Mouse (Mus musculus) spleen, postnatal 10 days (tissue): Measurements from ENCODE around the gene Sart1.

Experiments used
- DNase-seq, 2 experiments: peaks; one replicate each; pipeline ENCODE4 v3.0.0; 2021 to 2022; ENCODE audit warnings: low spot score in 2 of 2

The Sart1 gene

DNA sequence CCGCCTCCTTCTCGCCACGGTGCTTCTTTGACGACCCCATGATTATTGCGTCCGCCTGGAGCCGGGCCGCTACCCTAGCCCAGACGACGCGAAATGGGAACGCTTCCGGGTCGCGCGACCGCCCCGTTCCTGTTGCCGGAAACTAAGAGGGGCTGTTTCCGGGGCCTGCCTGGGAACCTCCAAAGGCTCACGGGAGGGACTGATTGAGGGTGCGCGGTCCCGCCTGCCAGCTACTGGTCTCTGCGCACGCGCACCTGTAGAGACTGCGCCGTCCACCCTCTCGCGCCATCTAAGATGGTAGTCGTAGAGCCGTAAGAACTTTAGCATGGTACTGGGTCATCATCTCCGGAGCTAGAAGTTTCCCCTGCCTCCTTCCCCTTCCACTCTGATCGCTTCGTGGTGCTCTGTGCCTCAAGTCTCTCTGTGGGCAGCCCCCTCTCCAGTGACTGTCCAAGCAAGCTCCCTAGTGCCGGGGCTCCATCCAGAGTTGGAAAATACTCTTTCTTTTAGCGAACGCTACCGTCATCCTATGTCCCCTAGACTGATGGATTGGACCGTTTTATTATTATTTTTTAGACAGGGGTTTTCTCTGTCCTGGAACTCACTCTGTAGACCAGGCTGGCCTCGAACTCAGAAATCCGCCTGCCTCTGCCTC lies at the start of gene Sart1:
Gene Sart1 (minus strand): TSS at position 116 of the 655 bp plus-strand sequence.
- DNase-seq: peak; percentile 85 to 96

- no peak for DNase-seq
Observed at GRCm38 (mm10) chr19:5433951-5434350, 45.4 kb upstream of the Sart1 start.

DNA sequence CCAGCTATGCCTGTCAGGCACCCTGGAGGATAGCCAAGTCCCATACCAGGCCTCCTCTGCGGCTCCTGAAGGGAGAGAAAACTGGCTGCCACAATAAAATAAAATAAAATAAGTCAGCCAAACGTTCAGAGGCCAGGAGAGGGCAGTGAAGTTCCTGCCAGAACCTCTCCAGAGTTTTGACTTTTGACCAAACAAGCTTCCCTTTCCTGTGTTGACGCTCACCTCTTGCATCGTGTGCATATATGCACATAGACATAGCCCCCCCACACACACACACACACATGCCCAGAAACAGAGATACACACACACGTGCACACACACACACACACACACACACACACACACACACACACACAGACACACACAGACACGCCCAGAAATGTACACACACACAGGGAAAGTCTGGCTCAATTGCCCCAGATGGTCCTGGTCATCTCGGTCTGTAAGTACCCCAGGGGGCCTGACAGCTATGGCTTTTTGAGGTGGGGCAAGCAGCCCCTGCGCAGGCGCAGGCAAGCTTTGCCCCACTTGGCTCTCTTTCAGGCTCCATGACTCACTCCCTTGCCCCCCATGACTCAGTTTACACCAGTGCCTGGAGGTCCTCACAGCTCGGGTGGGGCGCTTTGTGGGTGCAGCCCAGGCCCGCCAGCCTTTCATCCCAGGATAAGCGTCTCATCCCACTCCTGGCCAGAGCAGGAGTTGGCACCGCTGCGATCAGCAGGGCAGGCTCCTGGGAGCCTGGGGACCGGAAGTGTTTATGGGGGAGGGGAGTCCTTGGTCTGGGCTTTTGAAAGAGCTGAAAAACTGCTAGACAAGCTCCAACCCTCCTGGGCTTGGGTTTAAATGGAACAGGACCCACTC lies 44.7 kb upstream of the Sart1 start:
- DNase-seq: peak in 1 of 2 experiments; percentile 54

DNA sequence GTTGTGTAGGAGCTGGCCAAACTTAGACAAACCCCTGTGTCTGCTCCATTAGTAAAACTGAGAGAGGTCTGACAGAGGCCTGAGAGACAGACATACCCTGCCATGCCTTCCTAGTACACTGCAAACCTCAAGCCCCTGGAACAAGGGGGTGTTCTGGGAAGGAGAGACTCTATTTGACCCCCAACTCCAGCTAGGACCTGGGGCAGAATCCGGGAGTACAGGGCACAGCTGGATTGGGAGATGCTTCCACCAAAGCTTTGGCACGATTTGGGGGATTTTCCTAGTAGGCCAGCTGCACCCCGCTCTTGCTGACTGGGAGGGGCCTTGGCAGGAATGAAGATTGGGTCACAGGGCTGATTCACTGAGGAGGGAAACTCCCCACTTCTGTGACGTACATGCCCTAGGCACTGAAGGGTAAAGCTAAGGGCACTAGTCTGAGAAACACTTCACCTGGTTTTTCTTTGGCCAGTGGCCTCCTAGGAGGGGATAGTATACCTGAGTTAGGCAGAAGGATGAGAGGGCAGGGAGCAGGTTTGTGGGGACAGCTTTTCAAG lies 43.5 kb upstream of the Sart1 start:
- no peak for DNase-seq

- no peak for DNase-seq
Observed at GRCm38 (mm10) chr19:5430408-5430807, 41.9 kb upstream of the Sart1 start.

DNA sequence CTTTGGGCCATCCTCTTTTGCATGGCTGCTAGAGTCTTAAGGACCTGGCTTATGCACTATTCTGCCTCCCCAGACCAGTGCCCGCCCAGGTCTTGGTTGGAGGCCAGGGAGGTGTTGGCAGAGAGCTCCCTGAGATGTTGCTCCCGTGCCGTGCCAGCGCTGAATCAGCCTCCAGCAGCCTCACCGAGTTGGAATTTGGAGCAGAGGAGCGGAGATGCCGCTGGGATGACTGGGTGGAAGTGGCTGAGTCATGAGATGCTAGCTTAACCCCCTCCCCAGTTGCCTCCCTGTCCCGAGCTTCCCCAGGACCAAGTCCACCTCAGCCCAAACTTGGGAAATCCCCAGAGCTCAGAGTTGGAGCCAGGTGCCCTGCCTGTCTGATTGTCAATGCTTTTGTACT lies 41.3 kb upstream of the Sart1 start:
- no peak for DNase-seq

GRCm38 (mm10) chr19:5429219-5429618 lies 40.7 kb upstream of the Sart1 start:
- no peak for DNase-seq

DNA sequence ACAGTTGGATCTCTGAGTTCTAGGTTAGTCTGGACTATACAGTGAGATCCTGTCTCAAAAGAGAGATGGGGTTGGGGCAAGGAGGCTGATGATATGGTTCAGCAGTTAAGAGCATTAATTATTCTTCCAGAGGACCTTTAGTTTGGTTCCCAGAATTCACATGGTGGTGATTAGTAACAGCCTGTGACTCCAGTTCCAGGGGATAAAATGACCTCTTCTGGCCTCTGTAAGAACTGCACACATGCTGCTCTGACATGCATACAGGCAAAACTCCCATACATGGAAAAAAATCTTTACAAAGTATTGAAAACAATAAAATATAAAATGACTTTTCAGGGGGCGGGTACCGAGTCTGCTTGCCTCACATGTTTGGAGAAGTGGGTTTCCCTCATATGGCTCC lies 39.6 kb upstream of the Sart1 start:
- DNase-seq: peak in 1 of 2 experiments; percentile 46

DNA sequence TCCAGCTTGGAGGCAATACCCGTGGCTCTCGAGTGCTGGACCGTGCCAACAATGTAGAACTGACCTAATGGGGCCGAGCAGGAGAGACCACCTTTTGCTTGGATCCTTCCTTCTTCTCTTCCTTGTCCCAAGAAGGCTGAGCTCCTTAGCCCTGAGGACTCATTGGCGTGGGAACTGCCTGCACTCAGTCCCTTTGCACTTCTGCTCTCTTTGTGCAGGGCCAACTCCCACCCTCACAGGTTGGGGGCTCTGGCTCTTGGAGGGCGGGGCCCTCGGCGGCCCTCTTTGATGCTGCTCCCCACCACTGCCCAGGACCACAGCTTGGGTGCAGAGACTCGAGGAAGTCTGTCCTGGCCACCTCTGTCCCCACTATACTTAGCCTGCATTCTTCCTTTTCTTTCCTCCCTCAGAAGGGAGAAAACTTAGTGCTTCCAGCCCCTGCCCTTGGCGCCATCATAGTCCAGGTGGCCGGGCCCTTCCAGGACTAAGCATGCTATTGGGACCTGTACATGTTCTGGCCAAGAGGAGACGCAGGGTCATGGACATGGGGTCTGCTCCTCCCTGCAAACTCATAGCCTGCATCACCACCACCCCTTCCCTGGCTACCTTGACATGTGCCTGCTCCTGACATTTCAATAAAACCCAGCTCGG lies 38.3 kb upstream of the Sart1 start:
- no peak for DNase-seq

- no peak for DNase-seq
Observed at GRCm38 (mm10) chr19:5425906-5426565, 37.5 kb upstream of the Sart1 start.

DNA sequence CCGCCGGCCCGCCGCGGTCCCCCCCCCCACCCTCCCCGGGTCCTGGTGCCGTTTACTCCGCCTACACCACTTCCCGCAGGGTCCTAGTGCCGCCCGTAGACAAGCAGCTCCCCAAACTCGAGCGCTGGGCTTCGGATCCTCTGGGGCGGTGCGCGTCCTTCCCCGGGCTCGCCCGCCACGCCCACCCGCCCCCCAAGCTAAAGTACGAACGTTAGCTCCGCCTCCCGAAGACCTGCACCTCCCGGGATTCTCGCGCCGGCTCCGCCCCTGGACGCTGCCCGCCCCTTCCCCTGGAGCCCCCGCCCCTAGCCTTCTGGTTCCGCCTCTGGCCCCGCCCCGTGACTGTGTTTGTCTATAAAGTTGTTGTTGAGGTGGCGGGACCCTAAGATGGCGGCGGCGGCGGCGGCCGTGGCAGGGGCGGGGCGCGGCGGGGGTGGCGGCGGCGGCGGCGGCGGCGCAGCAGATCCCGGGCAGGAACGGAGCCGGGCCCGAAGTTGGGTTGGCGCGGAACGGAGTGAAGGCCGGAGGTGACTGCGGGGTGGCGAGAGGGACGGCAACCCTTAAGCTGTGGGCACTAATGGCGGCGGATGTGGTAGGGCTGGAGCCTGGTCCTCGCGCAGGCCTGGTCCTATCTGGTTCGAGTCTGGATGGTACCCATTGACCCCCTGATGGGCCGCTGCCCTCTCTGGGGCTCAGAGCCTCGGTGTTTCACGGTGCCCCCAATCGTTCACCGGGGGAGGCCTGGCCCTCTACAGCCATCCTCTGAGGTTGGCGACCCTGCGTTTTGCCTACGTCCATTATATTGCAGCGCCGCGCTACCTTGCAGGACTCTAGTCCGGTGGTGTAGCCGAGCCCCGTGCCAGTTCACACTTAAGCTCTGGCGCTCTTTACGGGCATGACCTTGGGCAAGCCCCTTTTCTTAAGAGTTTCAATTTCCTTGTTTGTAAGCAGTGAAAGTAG lies 36.6 kb upstream of the Sart1 start, which contains the start of the genes Drap1 and AI837181:
Gene Drap1 (minus strand): TSS at position 198 of the 960 bp plus-strand sequence.
Gene AI837181 (plus strand): TSS at position 363 of the 960 bp plus-strand sequence.
- DNase-seq: peak; percentile 94 to 98

GRCm38 (mm10) chr19:5424092-5424781 lies 35.7 kb upstream of the Sart1 start:
- peak; percentile 70 to 79 for DNase-seq

DNA sequence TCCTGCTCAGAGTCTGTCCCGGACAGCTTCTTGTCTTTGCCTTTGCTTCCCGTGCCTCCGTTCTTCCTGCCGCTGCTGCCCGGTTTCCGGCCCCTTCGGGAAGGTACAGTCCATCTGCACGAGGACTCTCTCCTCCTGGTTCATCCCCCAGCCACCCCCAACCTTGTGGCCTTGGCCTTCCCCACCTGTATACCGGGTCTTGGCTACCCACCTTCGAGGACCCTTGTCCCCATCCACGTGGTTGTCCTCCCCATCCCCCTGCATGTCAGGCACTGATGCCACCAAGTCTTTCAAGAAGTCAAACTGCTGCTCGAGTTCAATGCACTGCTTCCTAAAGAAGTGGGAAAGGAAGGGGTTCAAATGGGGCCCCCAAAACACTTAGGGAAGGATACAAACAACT lies 35.1 kb upstream of the Sart1 start:
- DNase-seq: no peak

- no peak for DNase-seq
Observed at GRCm38 (mm10) chr19:5422895-5423443, 34.5 kb upstream of the Sart1 start.

DNA sequence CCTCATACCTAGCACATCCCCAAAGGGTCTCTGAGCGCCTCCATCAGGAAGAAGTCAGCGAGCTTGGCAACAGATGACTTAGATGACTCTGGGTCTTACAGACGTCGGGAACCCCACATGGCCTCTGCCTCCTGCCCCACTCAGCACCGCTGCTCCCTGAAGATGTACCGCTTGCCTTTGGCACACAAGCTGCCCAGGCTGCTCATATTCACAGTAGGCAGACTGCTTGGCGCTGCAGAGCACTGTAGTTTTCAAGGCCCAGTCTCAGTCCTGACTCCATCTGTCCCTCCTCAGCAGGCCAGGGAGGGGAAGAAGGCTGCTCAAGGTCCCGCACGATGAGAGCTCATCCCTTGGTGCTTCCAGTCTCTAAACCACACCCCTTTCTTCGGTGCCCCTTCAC lies 33.8 kb upstream of the Sart1 start:
- no peak for DNase-seq

DNA sequence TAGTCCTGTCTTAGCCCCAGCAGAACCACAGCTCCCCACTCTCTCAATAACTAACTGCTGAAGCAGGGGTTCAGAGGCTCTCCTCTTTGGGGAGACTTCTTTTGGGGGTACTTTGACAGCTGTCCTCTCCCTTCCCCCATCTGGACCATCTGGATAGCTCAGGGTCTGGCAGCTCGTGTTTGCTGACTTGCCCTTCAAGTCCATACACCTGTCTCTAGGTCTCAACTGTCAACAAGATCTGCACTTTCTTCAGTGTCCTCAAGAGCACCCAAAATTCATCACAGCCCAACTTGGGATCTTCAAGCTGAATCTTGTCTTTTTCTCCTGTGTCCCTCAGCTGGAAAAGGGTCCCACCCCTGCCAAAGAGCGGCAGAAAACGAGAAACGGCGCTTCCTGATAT lies 33.3 kb upstream of the Sart1 start:
- no peak for DNase-seq

DNA sequence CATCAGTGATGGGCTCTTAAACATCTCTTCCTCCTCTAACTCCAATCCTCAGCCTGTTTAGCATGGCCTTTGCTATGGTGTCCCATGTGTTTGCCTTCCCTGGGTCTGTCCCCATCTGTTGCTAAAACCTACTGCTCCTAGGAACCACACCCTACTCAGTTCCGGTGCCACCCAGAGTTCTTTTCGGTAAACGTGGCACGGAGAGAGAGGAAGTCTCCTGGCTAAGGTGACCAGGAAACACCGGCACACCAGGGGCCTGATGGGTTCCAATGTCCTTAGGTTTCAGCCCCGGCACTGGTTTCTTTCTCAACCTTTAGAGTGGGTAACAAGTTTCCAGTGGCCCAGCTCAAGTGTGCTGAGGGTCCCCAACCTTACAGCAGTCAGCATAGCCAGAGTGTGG lies 32.1 kb upstream of the Sart1 start:
- DNase-seq: no peak

DNA sequence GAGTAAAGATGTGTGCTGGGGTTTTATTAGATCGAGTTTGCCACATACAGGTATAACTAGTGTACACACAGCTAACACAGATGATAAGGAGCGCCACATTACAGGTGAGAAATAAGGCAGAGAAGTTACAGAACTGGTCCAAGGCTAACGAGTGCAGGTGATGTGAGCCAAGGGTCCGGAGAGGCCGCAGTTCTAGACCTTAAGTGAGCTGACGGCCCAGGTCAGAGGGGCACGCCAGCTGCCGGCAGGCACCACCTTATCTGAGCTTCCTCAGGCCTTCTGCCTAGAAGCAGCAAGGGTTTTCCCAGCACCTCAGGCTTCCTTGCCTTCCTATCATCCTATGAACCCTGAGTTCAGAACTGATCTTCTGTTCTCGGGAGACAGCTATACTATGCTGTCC lies 31.1 kb upstream of the Sart1 start:
- no peak for DNase-seq

DNA sequence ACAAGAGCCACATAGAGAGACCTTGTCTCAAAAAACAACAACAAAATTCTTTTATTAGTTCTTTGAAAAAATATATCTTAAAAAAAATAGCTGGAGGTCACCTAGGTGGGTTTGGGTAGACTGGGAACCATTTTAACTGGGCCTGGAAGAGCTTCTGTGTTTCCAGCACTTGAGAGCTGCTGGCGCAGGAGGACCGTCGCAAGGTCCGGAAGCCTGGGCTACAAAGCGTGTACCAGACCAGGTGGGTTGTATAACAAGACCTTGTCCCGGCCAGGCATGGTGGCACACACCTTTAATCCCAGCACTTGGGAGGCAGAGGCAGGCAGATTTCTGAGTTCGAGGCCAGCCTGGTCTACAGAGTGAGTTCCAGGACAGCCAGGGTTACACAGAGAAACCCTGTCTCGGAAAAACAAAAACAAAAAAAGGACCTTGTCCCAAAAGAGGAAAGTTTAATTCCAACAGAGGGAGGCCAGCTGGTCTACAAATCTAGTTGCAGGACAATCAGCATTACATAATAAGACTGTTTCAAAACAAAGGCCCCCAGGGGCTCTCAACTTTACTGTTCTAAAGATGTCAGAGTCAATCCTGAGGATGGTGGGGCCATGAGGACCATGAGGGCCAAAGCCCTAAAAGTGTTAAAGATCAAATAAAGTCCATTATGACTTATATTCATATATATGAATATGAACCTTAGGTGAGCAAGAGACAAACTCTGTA lies 30.4 kb upstream of the Sart1 start:
- DNase-seq: no peak
